Mouse (Mus musculus) hindbrain, embryonic 15.5 days (tissue): ENCODE results near the gene Emilin1. TPM values are rescaled to one million over a fixed set of nuclear protein-coding genes. Genes with fewer than 3 reads are reported as not detected.

Experiments
- ATAC-seq: fragments of 200-750 bp; cut with Nextera tagmentation; 2 replicates; pipeline ENCODE4 v1.8.0; 2017; ENCODE audit warnings: low read depth, moderate number of reproducible peaks, moderate TSS enrichment; ENCODE audit not compliant: low FRiP score
- H3K27ac ChIP-seq: fragments of 300-500 bp; sonication (generic); replicated peaks from 2 replicates; pipeline ENCODE4 v1.5.1; 2015; ENCODE audit warnings: mild to moderate bottlenecking, inconsistent platforms
- H3K27me3 ChIP-seq: fragments of 300-500 bp; sonication (generic); 2 replicates; pipeline ENCODE4 v1.6.1; 2015; ENCODE audit warnings: control low read depth, inconsistent platforms
- H3K36me3 ChIP-seq: fragments of 300-500 bp; sonication (generic); 2 replicates; pipeline ENCODE4 v1.6.1; 2015; ENCODE audit warnings: control low read depth, inconsistent platforms
- H3K4me1 ChIP-seq: fragments of 300-500 bp; sonication (generic); replicated peaks from 2 replicates; pipeline ENCODE4 v1.6.1; 2015; ENCODE audit warnings: control low read depth, inconsistent platforms
- H3K4me2 ChIP-seq: fragments of 300-500 bp; sonication (generic); 2 replicates; pipeline ENCODE4 v1.6.1; 2015; ENCODE audit warnings: moderate library complexity, mild to moderate bottlenecking, inconsistent platforms
- H3K4me3 ChIP-seq: fragments of 300-500 bp; sonication (generic); 2 replicates; pipeline ENCODE4 v1.5.1; 2015; ENCODE audit warnings: mild to moderate bottlenecking, inconsistent platforms
- H3K9ac ChIP-seq: fragments of 300-500 bp; sonication (generic); 2 replicates; pipeline ENCODE4 v1.6.1; 2015; ENCODE audit warnings: inconsistent platforms
- H3K9me3 ChIP-seq: fragments of 300-500 bp; sonication (generic); 2 replicates; pipeline ENCODE4 v1.6.1; 2016; ENCODE audit warnings: control low read depth, inconsistent platforms
- WGBS: fragments of 180-500 bp; shearing (Covaris S2); methylation state at CpG from one replicate; pipeline ENCODE4 v1.1.7; 2015; 5-methylcytosine and 5-hydroxymethylcytosine counted together
- polyA plus RNA-seq: library from polyadenylated mRNA; unstranded; fragments of >200 nt; fragmentation: Nextera tagmentation; extraction: Ambion mirVana; gene quantifications from 2 replicates; pipeline ENCODE4 v1.2.1, GENCODE M21; 2015

The Emilin1 gene
- polyA plus RNA-seq, 1 experiment from 2014 or later: 17.0 TPM

- 67% methylated on average over 8 of the region's 8 CpGs for WGBS
- H3K4me2 ChIP-seq: no peak within 1 kb of the TSS
- no peak within 1 kb of the TSS for H3K9ac ChIP-seq
Measured at GRCm38 (mm10) chr5:30968416-30968815, 55.2 kb downstream of the Emilin1 start, which contains the start of gene Tcf23. TSS of gene Tcf23 (plus strand) at chr5:30968662.

GRCm38 (mm10) chr5:30969440-30969839 is 56.2 kb downstream of the Emilin1 start:
- H3K4me2 ChIP-seq: no peak overlapping the region
- no peaks in the 10 kb centered on the region for H3K4me1 ChIP-seq
- no peak overlapping the region for H3K9ac ChIP-seq
- no peak overlapping the region for H3K4me3 ChIP-seq
- H3K27ac ChIP-seq: no peak overlapping the region
- no peaks in the 10 kb centered on the region for H3K36me3 ChIP-seq
- ATAC-seq: no peak
- no peaks in the 10 kb centered on the region for H3K9me3 ChIP-seq
- 67% methylated on average over 2 of the region's 2 CpGs for WGBS
- no peaks in the 10 kb centered on the region for H3K27me3 ChIP-seq

More at GRCm38 (mm10) chr5:30968416-30968815, 55.2 kb downstream of the Emilin1 start, which contains the start of gene Tcf23:
- Histone ChIP-seq H3K36me3 (no peaks in the 10 kb centered on the region), H3K27me3 (no peaks in the 10 kb centered on the region), H3K9me3 (no peaks in the 10 kb centered on the region), H3K27ac (no peak within 1 kb of the TSS), H3K4me3 (no peak within 1 kb of the TSS), H3K4me1 (no peaks in the 10 kb centered on the region)
- ATAC-seq: no peak

Other genes starting within 250 kb of the Emilin1 start
- gene Cenpa, start 246.6 kb upstream of the Emilin1 start, polyA plus RNA-seq: 52.3 and 66.5 TPM in 2 replicates
- gene Dpysl5, start 201.8 kb upstream of the Emilin1 start, polyA plus RNA-seq: 208 and 265 TPM in 2 replicates
- 138 and 157 TPM in 2 replicates for gene Mapre3, start 98.8 kb upstream of the Emilin1 start, polyA plus RNA-seq
- 65.3 and 67.7 TPM in 2 replicates for gene Tmem214, start 45.4 kb upstream of the Emilin1 start, polyA plus RNA-seq
- gene Agbl5, start 24.7 kb upstream of the Emilin1 start, polyA plus RNA-seq: 20.6 and 25.7 TPM in 2 replicates
- gene Ost4, start 5.6 kb upstream of the Emilin1 start, polyA plus RNA-seq: 242 and 266 TPM in 2 replicates
- gene Khk, start 8.0 kb downstream of the Emilin1 start, polyA plus RNA-seq: 9.9 and 10.7 TPM in 2 replicates
- gene Cgref1, start 32.2 kb downstream of the Emilin1 start, polyA plus RNA-seq: 67.3 and 68.4 TPM in 2 replicates
- gene Preb, start 47.0 kb downstream of the Emilin1 start, polyA plus RNA-seq: 103 and 124 TPM in 2 replicates
- gene Tcf23, start 55.3 kb downstream of the Emilin1 start, polyA plus RNA-seq: not detected in 2 replicates
- 161 and 176 TPM in 2 replicates for gene Atraid, start 134.9 kb downstream of the Emilin1 start, polyA plus RNA-seq
- gene Slc5a6, start 135.5 kb downstream of the Emilin1 start, polyA plus RNA-seq: 26.1 and 26.3 TPM in 2 replicates
- 15.7 and 16.9 TPM in 2 replicates for gene Cad, start 141.4 kb downstream of the Emilin1 start, polyA plus RNA-seq
- not detected in 2 replicates for gene Dnajc5g, start 192.9 kb downstream of the Emilin1 start, polyA plus RNA-seq
- 36.2 and 46.7 TPM in 2 replicates for gene Slc30a3, start 194.8 kb downstream of the Emilin1 start, polyA plus RNA-seq
- not detected in 2 replicates for gene Trim54, start 203.3 kb downstream of the Emilin1 start, polyA plus RNA-seq
- not detected in 2 replicates for gene Ucn, start 225.4 kb downstream of the Emilin1 start, polyA plus RNA-seq
- 54.0 and 60.1 TPM in 2 replicates for gene Mpv17, start 240.8 kb downstream of the Emilin1 start, polyA plus RNA-seq